Mouse (Mus musculus) spleen, adult 2 months (tissue): ENCODE results near the gene Mmgt2.

ENCODE experiments used
- CTCF ChIP-seq: fragments of 200-500 bp; IDR thresholded peaks from 2 replicates; pipeline ENCODE4 v1.5.1; 2011; ENCODE audit warnings: mild to moderate bottlenecking, inconsistent platforms; ENCODE audit not compliant: insufficient read depth, insufficient read length, insufficient replicate concordance; ENCODE audit errors: extremely low read depth
- POLR2A ChIP-seq: fragments of 200-500 bp; IDR thresholded peaks from 2 replicates; pipeline ENCODE4 v1.6.1; 2011; ENCODE audit warnings: low read depth, low read length, inconsistent platforms

DNA sequence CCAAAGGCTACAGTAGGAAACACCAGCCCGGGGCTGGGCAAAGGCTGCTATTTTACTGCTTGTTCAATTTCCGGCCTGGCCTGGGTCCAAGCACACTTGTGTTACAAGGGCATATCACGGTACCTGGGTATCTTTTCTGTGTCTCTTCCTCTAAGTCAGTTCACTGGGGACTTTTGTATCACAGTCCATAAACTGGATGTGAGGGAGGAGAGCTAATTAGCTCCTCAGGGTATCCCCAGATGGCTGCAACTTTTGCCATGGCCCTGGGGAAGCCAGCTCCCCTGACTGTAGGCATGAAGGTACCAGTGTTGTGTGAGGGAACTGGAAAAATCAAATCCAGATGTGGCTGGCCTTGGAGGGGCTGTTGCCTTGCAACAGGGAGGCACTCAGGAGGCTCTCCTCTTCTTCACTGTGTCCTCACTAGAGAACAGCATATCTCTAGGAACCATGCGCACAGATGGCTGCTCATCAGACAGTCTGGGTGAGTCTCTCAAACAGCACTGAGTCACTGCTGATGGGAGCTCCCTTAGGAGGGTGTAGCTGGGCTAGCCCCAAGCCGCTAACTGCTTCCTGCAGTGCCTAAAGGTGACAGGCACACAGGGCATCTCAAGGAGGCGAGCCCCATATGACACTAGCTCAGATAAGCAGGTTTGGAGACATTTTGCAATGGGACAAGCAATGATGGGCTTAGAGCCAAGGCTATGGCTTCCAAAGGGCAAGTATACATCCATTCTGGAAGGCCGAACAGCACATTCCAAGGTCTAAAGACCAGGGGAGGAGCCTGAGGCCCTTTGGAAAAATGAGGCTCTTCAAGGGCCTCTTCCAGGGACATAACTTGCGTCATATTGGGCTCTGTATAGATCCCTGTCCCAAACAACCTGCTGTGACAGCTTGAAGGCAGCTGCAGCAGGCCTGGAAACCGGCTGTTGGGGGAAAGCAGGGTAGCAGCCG, 23.8 kb upstream of the Mmgt2 start:
- TF ChIP-seq CTCF (no peak), POLR2A (no peak)
